Mouse (Mus musculus) liver, embryonic 14.5 days (tissue): ENCODE measurements around the gene Mllt11. TPM values are rescaled to one million over a fixed set of nuclear protein-coding genes. Genes with fewer than 3 reads are reported as not detected.

Experiments
- ATAC-seq: fragments of 200-750 bp; cut with Nextera tagmentation; 2 replicates; pipeline ENCODE4 v1.8.0; 2017; ENCODE audit warnings: moderate number of reproducible peaks, mild to moderate bottlenecking, moderate library complexity; ENCODE audit not compliant: insufficient read depth
- DNase-seq, 3 experiments: peaks; one replicate each; pipeline ENCODE4 v3.0.0-alpha.2; 2012 to 2013; ENCODE audit warnings: low read depth in 3 of 3, low spot score in 3 of 3
- H3K27ac ChIP-seq: fragments of 300-500 bp; sonication (generic); 2 replicates; pipeline ENCODE4 v1.5.1; 2014; ENCODE audit warnings: moderate library complexity, mild to moderate bottlenecking, control low read depth, inconsistent platforms
- H3K27me3 ChIP-seq: fragments of 300-500 bp; sonication (generic); 2 replicates; pipeline ENCODE4 v1.6.1; 2014; ENCODE audit warnings: mild to moderate bottlenecking, low read length, moderate library complexity; ENCODE audit not compliant: control insufficient read depth, insufficient read depth
- H3K36me3 ChIP-seq: fragments of 300-500 bp; sonication (generic); replicated peaks from 2 replicates; pipeline ENCODE4 v1.6.1; 2014; ENCODE audit warnings: low read depth; ENCODE audit not compliant: control insufficient read depth, insufficient read depth
- H3K4me1 ChIP-seq, 2 experiments: fragments of 200-500 bp in 1 of 2; fragments of 300-500 bp in 1 of 2; sonication (generic) in 1 of 2; replicated peaks; 2 replicates each; pipeline ENCODE4 v1.6.1; 2012 to 2014; ENCODE audit warnings: antibody characterized with exemption in 1 of 2, inconsistent platforms in 1 of 2, low read length in 1 of 2; ENCODE audit not compliant: control insufficient read depth in 2 of 2, insufficient read depth in 2 of 2
- H3K4me2 ChIP-seq: fragments of 300-500 bp; sonication (generic); 2 replicates; pipeline ENCODE4 v1.6.1; 2014; ENCODE audit warnings: low read depth, mild to moderate bottlenecking, control low read depth, moderate library complexity
- H3K4me3 ChIP-seq, 2 experiments: fragments of 200-500 bp in 1 of 2; fragments of 300-500 bp in 1 of 2; sonication (generic) in 1 of 2; 2 replicates each; pipeline ENCODE4 v1.5.1; 2012 to 2014; ENCODE audit warnings: low read depth in 2 of 2, low read length in 2 of 2, mild to moderate bottlenecking in 2 of 2, control low read depth in 1 of 2, inconsistent platforms in 1 of 2, moderate library complexity in 1 of 2; ENCODE audit not compliant: insufficient read depth in 1 of 2
- H3K9ac ChIP-seq: fragments of 300-500 bp; sonication (generic); replicated peaks from 2 replicates; pipeline ENCODE4 v1.6.1; 2014; ENCODE audit warnings: mild to moderate bottlenecking, control low read depth, moderate library complexity
- H3K9me3 ChIP-seq: fragments of 300-500 bp; sonication (generic); 2 replicates; pipeline ENCODE4 v1.6.1; 2016; ENCODE audit warnings: low read length, mixed read lengths; ENCODE audit not compliant: control insufficient read depth
- CTCF ChIP-seq: IDR thresholded peaks from 2 replicates; pipeline ENCODE4 v1.5.1; 2016; ENCODE audit warnings: antibody characterized with exemption, low read depth, control low read depth
- EP300 ChIP-seq: IDR thresholded peaks from 2 replicates; pipeline ENCODE4 v1.6.1; 2016; ENCODE audit warnings: antibody characterized with exemption, low read depth
- WGBS: fragments of 180-500 bp; shearing (Covaris S2); extraction: QIAGEN DNeasy Blood & Tissue Kit; methylation state at CpG from one replicate; pipeline ENCODE4 v1.1.7; 2014; ENCODE audit not compliant: insufficient replicate concordance; 5-methylcytosine and 5-hydroxymethylcytosine counted together
- polyA plus RNA-seq, 2 experiments: library from polyadenylated mRNA; depleted of rRNA in 1 of 2; stranded (reverse) in 1 of 2; unstranded in 1 of 2; fragments of >200 nt; fragmentation: Nextera tagmentation in 1 of 2; extraction: Ambion mirVana in 1 of 2; gene quantifications; 2 replicates each; pipeline versions ENCODE4 v1.2.1 to v1.2.3; 2012 to 2014

The Mllt11 gene
- polyA plus RNA-seq, 2 experiments: 1.9 to 3.0 TPM

GRCm38 (mm10) chr3:95179890-95180289 is 52.1 kb downstream of the Mllt11 start:
- no peak for ATAC-seq
- Histone ChIP-seq H3K27me3 (peaks cover 3% of the 10 kb centered on the region; the same call in 1 of the 2 replicates), H3K9ac (no peak overlapping the region), H3K4me2 (no peak overlapping the region), H3K9me3 (no peaks in the 10 kb centered on the region), H3K36me3 (peaks cover 9% of the 10 kb centered on the region), H3K4me3 (no peak overlapping the region), H3K4me1 (no peaks in the 10 kb centered on the region), H3K27ac (no peak overlapping the region)
- DNase-seq: no peak
- 68% methylated on average over 3 of the region's 3 CpGs for WGBS
- no peak for TF ChIP-seq EP300
- no peak for TF ChIP-seq CTCF

DNA sequence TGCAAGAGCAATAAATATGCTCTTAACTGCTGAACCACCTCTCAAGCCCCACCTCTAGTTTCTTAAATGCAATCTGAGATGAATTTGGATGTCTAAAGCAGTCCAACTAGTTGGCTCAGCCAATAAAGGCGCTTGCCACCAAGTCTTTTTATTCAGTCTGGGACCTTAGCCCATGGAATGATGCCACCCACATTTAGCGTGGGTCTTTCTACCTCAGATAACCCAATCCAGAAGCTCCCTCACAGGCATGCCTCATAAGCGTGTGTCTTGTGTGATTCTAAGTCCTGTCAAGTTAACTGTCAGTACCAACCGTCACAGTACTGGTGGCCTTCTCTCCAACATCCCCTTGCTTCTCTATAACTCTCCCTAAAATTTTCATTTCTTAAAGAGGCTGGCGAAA is 53.0 kb downstream of the Mllt11 start:
- Histone ChIP-seq H3K9ac (no peak overlapping the region), H3K27me3 (peaks cover 12% of the 10 kb centered on the region), H3K27ac (no peak overlapping the region), H3K4me1 (no peaks in the 10 kb centered on the region), H3K4me2 (no peak overlapping the region), H3K36me3 (peaks cover 1% of the 10 kb centered on the region; the same call in 1 of the 2 replicates), H3K9me3 (no peaks in the 10 kb centered on the region), H3K4me3 (no peak overlapping the region)
- 68% methylated on average over 5 of the region's 5 CpGs for WGBS
- TF ChIP-seq CTCF (no peak), EP300 (no peak)
- DNase-seq: no peak
- ATAC-seq: no peak

DNA sequence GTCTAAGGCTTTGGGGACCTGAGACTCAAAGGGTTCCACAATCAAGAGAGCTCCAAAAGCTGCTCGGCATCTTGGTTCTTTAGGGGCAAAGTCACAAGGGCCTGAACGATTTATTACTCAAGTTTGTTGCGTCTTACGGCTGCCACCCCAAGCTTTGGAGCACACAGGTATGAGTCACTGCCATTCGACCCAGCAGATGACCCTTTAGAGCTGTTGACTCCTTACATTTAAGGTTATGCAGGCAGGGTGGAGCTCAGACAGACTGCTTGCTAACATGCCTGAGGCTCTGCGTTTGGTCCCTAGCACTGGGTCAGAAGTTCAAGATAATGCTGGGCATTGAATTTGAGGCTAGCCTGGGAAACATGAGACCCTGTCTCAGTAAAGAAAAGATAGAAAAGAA is 54.4 kb downstream of the Mllt11 start:
- H3K36me3 ChIP-seq: no peaks in the 10 kb centered on the region
- H3K27ac ChIP-seq: no peak overlapping the region
- ATAC-seq (no peak), DNase-seq (no peak)
- no peaks in the 10 kb centered on the region for H3K9me3 ChIP-seq
- H3K4me1 ChIP-seq: no peaks in the 10 kb centered on the region
- 55% methylated on average over 6 of the region's 6 CpGs for WGBS
- no peak overlapping the region for H3K9ac ChIP-seq
- no peak overlapping the region for H3K4me2 ChIP-seq
- no peak overlapping the region for H3K4me3 ChIP-seq
- peaks cover 25% of the 10 kb centered on the region for H3K27me3 ChIP-seq
- TF ChIP-seq EP300: no peak

DNA sequence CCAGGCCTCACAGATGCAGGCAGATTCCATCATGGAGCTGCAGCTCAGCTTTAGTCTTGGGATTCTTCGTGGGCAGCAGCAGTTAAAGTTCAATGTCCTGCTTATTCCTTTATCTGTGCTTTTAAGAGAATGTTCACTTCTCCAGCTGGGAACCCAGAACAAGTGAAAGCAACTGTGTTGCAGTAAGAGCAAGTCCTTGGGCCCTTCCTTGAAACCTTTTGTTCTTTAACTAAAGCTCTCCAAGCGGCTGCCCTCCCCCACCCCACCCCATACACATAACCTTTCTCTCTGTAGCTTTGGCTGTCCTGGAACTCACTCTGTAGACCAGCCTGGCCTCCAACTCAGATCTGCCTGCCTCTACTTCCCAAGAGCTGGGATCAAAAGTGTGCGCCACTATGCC is 55.5 kb downstream of the Mllt11 start:
- Histone ChIP-seq H3K9ac (no peak overlapping the region), H3K9me3 (no peaks in the 10 kb centered on the region), H3K36me3 (no peaks in the 10 kb centered on the region), H3K4me2 (no peak overlapping the region), H3K4me3 (no peak overlapping the region), H3K27ac (no peak overlapping the region), H3K27me3 (peaks cover 36% of the 10 kb centered on the region), H3K4me1 (no peaks in the 10 kb centered on the region)
- ATAC-seq (no peak), DNase-seq (no peak)
- WGBS: 51% methylated on average over 3 of the region's 3 CpGs
- no peak for TF ChIP-seq EP300
- TF ChIP-seq CTCF: no peak

DNA sequence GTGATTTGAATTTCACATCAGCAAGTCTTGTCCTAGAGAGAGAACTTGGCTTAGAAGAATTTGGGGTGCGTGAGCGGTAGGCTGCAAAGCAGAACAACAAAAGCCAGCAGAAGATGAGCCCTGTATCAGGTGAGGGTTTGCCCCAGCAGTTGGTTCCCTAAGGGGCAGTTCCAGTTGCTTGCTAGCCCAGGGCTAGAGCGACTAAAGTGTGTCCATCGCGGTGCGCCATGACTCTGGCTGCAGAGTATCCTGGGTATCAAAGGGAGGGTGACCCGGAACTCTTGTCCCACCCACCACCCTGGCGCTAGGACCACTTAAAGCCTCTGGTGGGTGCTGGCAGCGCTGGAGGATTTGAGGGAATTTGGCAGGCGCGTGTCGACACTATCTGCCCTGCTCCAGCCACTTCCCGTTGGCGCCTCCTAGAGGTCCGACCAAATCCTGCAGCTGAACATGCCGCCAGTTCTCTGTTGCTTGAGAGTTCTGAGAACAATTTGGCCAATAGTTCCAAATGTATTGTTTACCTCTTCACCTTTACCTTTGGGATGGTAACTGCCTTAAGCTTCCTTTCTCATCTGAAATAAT is 57.9 kb downstream of the Mllt11 start:
- peak overlapping the region in 1 of 2 experiments; percentile 40; a peak in 2 of 4 replicates for H3K4me3 ChIP-seq
- DNase-seq (peak; percentile 47 to 61 (median 52)), ATAC-seq (0 out of 2 replicates have a peak, but pooled peaks have one; percentile 39)
- peaks cover 52% of the 10 kb centered on the region for H3K27me3 ChIP-seq
- TF ChIP-seq CTCF: peak; percentile 95
- no peak for TF ChIP-seq EP300
- 2% methylated on average over 16 of the region's 16 CpGs for whole genome bisulfite sequencing
- H3K36me3 ChIP-seq: no peaks in the 10 kb centered on the region
- peak overlapping the region; percentile 52 for H3K4me2 ChIP-seq
- no peaks in the 10 kb centered on the region for H3K4me1 ChIP-seq
- no peaks in the 10 kb centered on the region for H3K9me3 ChIP-seq
- H3K27ac ChIP-seq: no peak overlapping the region
- H3K9ac ChIP-seq: no peak overlapping the region
